Mouse (Mus musculus): ENCODE results near the gene Lamc1. TPM values are rescaled to one million over a fixed set of nuclear protein-coding genes. Genes with fewer than 3 reads are reported as not detected.

Gene Lamc1
- total and polyA plus RNA-seq, 2 experiments: 8.1 to 11.5 TPM

DNA sequence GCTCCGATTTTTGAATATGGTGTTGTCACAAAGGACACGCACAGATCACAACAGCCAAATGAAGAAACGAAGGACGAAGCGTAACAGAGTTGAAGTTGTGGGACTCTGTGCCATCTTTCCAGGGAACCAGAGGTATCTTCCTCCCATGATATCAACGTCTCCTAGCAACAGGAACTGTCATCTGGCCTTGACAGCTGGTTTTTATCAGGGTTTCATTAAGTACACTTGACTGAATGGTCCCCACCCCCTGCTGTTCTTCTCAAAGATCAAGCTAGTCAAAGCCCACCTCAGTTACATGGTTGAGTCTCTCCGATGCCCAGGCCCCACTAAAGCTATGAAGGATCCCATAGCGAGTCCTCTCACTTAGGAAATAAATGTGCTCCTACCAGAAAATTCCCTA is 47.4 kb downstream of the Lamc1 start:
- Histone ChIP-seq H3K27ac (replicated peaks; ENCODE audit: insufficient read depth, low read depth, low read length) (no peak overlapping the region), H3K9ac (ENCODE audit: low read depth, low read length) (no peak overlapping the region), H3K36me3 (ENCODE audit: control insufficient read depth, insufficient read depth, low read length) (no peaks in the 10 kb centered on the region), H3K4me3 (ENCODE audit: insufficient read depth, low read depth, low read length) (no peak overlapping the region), H3K4me1 (ENCODE audit: control insufficient read depth, insufficient read depth, low read length) (no peaks in the 10 kb centered on the region), H3K79me2 (ENCODE audit: control insufficient read depth, insufficient read depth, low read length) (peaks cover 10% of the 10 kb centered on the region; the same call in 1 of the 2 replicates), H3K27me3 (ENCODE audit: control insufficient read depth, insufficient read depth, low read length) (no peaks in the 10 kb centered on the region)
- WGBS: 90% methylated on average over 8 of the region's 8 CpGs
- no peak for DNase-seq (ENCODE audit: extremely low read depth, low read depth, low spot score)
- TF ChIP-seq CTCF (IDR thresholded peaks at IDR 0.05; ENCODE audit: low read depth, low read length): no peak
- no peak for TF ChIP-seq POLR2A (IDR thresholded peaks at IDR 0.05; ENCODE audit: extremely low read depth, insufficient read depth, low read length)

DNA sequence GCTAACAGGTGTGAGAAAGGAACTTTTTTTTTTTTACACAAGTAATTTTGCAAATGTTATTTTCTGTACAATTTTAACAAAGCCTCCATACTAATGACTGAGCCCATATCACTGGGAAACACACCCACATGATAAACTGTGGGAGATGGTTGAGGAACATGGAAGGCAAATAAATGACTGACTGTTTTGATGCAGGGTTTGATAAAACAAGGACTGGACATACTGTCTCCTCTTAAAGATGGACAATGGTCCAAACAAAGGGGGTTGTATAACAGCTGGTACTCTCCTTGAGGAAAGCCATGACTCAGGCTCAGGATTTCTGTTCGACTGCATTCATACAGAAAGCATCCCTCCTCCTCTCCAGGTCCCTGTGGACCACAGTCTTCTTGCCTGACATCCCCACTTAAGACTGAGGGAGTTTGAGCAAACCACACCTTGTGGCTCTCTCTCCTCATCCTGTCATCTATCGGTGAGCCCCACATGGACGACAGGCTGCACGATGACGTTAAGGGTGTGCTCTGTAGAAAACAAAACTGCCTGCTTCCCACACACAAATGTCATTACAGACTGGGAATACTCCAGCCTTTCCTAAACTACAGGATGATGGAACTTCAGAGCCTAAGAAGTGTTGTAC is 50.1 kb downstream of the Lamc1 start:
- no peak for DNase-seq (ENCODE audit: extremely low read depth, low read depth, low spot score)
- TF ChIP-seq CTCF (IDR thresholded peaks at IDR 0.05; ENCODE audit: low read depth, low read length): no peak
- no peak for TF ChIP-seq POLR2A (IDR thresholded peaks at IDR 0.05; ENCODE audit: extremely low read depth, insufficient read depth, low read length)
- WGBS: 88% methylated on average over 5 of the region's 5 CpGs
- Histone ChIP-seq H3K4me3 (ENCODE audit: insufficient read depth, low read depth, low read length) (no peak overlapping the region), H3K36me3 (ENCODE audit: control insufficient read depth, insufficient read depth, low read length) (no peaks in the 10 kb centered on the region), H3K4me1 (ENCODE audit: control insufficient read depth, insufficient read depth, low read length) (no peaks in the 10 kb centered on the region), H3K27me3 (ENCODE audit: control insufficient read depth, insufficient read depth, low read length) (no peaks in the 10 kb centered on the region), H3K27ac (replicated peaks; ENCODE audit: insufficient read depth, low read depth, low read length) (no peak overlapping the region), H3K9ac (ENCODE audit: low read depth, low read length) (no peak overlapping the region), H3K79me2 (ENCODE audit: control insufficient read depth, insufficient read depth, low read length) (peaks cover 10% of the 10 kb centered on the region; the same call in 1 of the 2 replicates)

DNA sequence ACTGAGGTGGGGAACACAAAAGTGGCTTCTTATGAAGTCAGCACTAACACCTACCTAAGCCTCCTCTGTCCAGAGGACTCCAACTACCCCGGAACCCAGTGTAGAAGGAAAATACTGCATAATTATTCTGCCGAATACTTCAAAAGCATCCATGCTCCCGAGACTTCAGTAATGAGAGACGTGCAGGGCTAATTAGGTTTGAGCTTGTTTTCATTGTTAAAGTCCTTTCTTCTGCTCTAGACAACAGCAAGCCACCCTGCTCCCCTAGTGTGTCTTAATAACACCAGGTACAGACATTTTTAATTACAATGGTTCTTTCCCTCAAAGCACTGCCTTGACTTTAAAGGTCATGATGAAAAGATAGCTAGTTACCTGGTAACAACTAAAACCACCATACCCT is 51.1 kb downstream of the Lamc1 start:
- no peaks in the 10 kb centered on the region for H3K27me3 ChIP-seq (ENCODE audit: control insufficient read depth, insufficient read depth, low read length)
- no peak for DNase-seq (ENCODE audit: extremely low read depth, low read depth, low spot score)
- H3K4me3 ChIP-seq (ENCODE audit: insufficient read depth, low read depth, low read length): no peak overlapping the region
- no peaks in the 10 kb centered on the region for H3K36me3 ChIP-seq (ENCODE audit: control insufficient read depth, insufficient read depth, low read length)
- 97% methylated on average over 4 of the region's 4 CpGs for WGBS
- H3K4me1 ChIP-seq (ENCODE audit: control insufficient read depth, insufficient read depth, low read length): no peaks in the 10 kb centered on the region
- H3K9ac ChIP-seq (ENCODE audit: low read depth, low read length): no peak overlapping the region
- TF ChIP-seq POLR2A (IDR thresholded peaks at IDR 0.05; ENCODE audit: extremely low read depth, insufficient read depth, low read length): no peak
- TF ChIP-seq CTCF (IDR thresholded peaks at IDR 0.05; ENCODE audit: low read depth, low read length): no peak
- H3K79me2 ChIP-seq (ENCODE audit: control insufficient read depth, insufficient read depth, low read length): peaks cover 10% of the 10 kb centered on the region; the same call in 1 of the 2 replicates
- H3K27ac ChIP-seq (replicated peaks; ENCODE audit: insufficient read depth, low read depth, low read length): no peak overlapping the region

DNA sequence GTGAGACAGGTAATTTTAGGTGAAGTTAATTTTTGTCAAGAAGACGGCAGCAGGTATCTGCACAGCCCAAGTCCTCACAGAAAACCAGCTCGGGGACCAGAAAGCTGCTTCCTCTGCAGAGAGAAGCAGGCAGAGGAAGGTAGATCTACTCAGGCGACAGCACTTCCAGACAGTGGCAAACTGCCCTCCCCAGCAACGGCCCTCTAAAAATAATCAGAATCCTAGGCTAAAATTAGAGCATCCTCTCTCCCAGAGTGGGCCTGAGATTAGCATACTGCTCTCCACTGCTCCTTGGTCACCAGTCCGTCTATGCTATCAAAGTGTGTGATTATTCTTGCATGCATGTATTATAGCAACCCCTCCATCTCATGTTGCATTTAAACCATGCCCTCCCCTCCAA is 52.2 kb downstream of the Lamc1 start:
- Histone ChIP-seq H3K4me3 (ENCODE audit: insufficient read depth, low read depth, low read length) (no peak overlapping the region), H3K27me3 (ENCODE audit: control insufficient read depth, insufficient read depth, low read length) (no peaks in the 10 kb centered on the region), H3K27ac (replicated peaks; ENCODE audit: insufficient read depth, low read depth, low read length) (no peak overlapping the region), H3K79me2 (ENCODE audit: control insufficient read depth, insufficient read depth, low read length) (peaks cover 10% of the 10 kb centered on the region; the same call in 1 of the 2 replicates), H3K36me3 (ENCODE audit: control insufficient read depth, insufficient read depth, low read length) (no peaks in the 10 kb centered on the region), H3K9ac (ENCODE audit: low read depth, low read length) (no peak overlapping the region), H3K4me1 (ENCODE audit: control insufficient read depth, insufficient read depth, low read length) (no peaks in the 10 kb centered on the region; the same call in 1 of the 2 replicates)
- WGBS: 83% methylated on average over 5 of the region's 5 CpGs
- no peak for TF ChIP-seq POLR2A (IDR thresholded peaks at IDR 0.05; ENCODE audit: extremely low read depth, insufficient read depth, low read length)
- TF ChIP-seq CTCF (IDR thresholded peaks at IDR 0.05; ENCODE audit: low read depth, low read length): no peak
- DNase-seq (ENCODE audit: extremely low read depth, low read depth, low spot score): no peak

DNA sequence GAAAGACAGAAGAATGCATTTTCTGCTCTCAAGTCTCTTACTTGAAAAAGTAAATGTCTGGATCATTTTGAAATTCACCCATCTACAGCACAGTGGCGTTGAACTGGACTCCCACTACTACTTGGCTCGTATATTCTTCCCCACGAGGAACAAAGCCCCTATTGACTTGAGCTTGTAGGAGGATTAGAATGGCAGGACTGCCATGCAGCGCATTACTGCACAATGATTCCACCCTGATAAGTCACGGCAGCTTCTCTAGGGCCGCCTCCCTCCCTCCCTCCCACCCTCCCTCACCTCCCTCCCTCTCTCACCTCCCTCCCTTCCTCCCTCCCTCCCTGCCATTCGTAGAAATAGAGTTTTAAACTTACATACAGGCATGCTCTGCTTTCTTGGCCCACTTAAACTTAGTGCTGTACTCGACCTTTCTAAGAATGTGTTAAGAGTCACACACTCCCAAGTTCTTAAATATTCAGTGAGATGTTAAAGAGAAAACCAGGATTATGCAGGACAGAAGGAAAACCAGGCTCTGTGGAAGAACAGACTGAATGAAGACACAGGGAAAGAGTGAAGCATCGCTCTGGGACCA is 54.5 kb downstream of the Lamc1 start:
- Histone ChIP-seq H3K4me3 (ENCODE audit: insufficient read depth, low read depth, low read length) (no peak overlapping the region), H3K4me1 (ENCODE audit: control insufficient read depth, insufficient read depth, low read length) (peaks cover 5% of the 10 kb centered on the region), H3K27me3 (ENCODE audit: control insufficient read depth, insufficient read depth, low read length) (no peaks in the 10 kb centered on the region), H3K79me2 (ENCODE audit: control insufficient read depth, insufficient read depth, low read length) (peaks cover 10% of the 10 kb centered on the region; the same call in 1 of the 2 replicates), H3K27ac (replicated peaks; ENCODE audit: insufficient read depth, low read depth, low read length) (no peak overlapping the region), H3K9ac (ENCODE audit: low read depth, low read length) (no peak overlapping the region), H3K36me3 (ENCODE audit: control insufficient read depth, insufficient read depth, low read length) (no peaks in the 10 kb centered on the region)
- no peak for TF ChIP-seq POLR2A (IDR thresholded peaks at IDR 0.05; ENCODE audit: extremely low read depth, insufficient read depth, low read length)
- no peak for TF ChIP-seq CTCF (IDR thresholded peaks at IDR 0.05; ENCODE audit: low read depth, low read length)
- WGBS: 84% methylated on average over 9 of the region's 9 CpGs
- DNase-seq (ENCODE audit: extremely low read depth, low read depth, low spot score): no peak

DNA sequence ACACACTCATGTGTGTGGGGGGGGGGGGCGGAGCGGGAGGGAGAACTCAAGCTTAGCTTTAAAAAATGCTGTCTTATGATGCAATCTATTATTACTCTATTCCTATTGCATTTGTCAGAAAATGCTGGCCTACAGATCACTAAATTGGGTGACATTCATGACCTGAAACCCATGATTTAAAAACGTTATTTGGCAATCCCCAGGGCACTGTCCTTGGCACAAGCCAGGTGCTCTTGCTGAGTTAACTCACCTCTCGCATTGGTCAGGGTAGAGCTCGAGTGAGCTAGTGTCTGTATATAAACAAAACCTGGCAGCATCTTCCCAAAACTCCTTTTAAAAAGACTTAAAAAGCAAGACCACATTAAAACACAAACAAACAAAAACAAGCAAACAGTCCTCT is 57.1 kb downstream of the Lamc1 start:
- TF ChIP-seq CTCF (IDR thresholded peaks at IDR 0.05; ENCODE audit: low read depth, low read length) (no peak), POLR2A (IDR thresholded peaks at IDR 0.05; ENCODE audit: extremely low read depth, insufficient read depth, low read length) (no peak)
- Histone ChIP-seq H3K36me3 (ENCODE audit: control insufficient read depth, insufficient read depth, low read length) (no peaks in the 10 kb centered on the region), H3K79me2 (ENCODE audit: control insufficient read depth, insufficient read depth, low read length) (no peaks in the 10 kb centered on the region), H3K27me3 (ENCODE audit: control insufficient read depth, insufficient read depth, low read length) (no peaks in the 10 kb centered on the region), H3K4me1 (ENCODE audit: control insufficient read depth, insufficient read depth, low read length) (peaks cover 5% of the 10 kb centered on the region), H3K4me3 (ENCODE audit: insufficient read depth, low read depth, low read length) (no peak overlapping the region), H3K27ac (replicated peaks; ENCODE audit: insufficient read depth, low read depth, low read length) (no peak overlapping the region), H3K9ac (ENCODE audit: low read depth, low read length) (no peak overlapping the region)
- DNase-seq (ENCODE audit: extremely low read depth, low read depth, low spot score): peak; percentile 94
- WGBS: 29% methylated on average over 5 of the region's 5 CpGs
